Mouse (Mus musculus): Measurements from ENCODE around the gene Ostc. TPM values are rescaled to one million over a fixed set of nuclear protein-coding genes. Genes with fewer than 3 reads are reported as not detected.

Gene Ostc
- polyA plus RNA-seq, 1 experiment from 2014 or later, result 190 TPM

GRCm38 (mm10) chr3:130730189-130730653, 21.0 kb upstream of the Ostc start, which contains the start of gene Rpl34:
Rpl34 (minus strand) TSS chr3:130730398.
- no peaks in the 10 kb centered on the region for H3K27me3 ChIP-seq (ENCODE audit: control insufficient read depth, insufficient read depth, low read length)
- H3K4me3 ChIP-seq (ENCODE audit: low read depth, low read length), result peak within 1 kb of the TSS; percentile 63
- WGBS, result under 1% methylated on average over 45 of the region's 45 CpGs
- H3K9me3 ChIP-seq (ENCODE audit: control insufficient read depth, low read length), result no peaks in the 10 kb centered on the region
- H3K36me3 ChIP-seq (ENCODE audit: control insufficient read depth, insufficient read depth, low read length), result peaks cover 28% of the 10 kb centered on the region
- peak within 1 kb of the TSS; percentile 70 for H3K4me2 ChIP-seq (ENCODE audit: low read depth, low read length)
- peak; percentile 99 for ATAC-seq (ENCODE audit: low read depth)
- H3K9ac ChIP-seq (replicated peaks; ENCODE audit: low read depth, low read length), result peak within 1 kb of the TSS; percentile 83
- peak within 1 kb of the TSS; percentile 87 for H3K27ac ChIP-seq (ENCODE audit: low read depth, low read length)
- H3K4me1 ChIP-seq (ENCODE audit: control insufficient read depth, insufficient read depth, low read length), result peaks cover 6% of the 10 kb centered on the region; the same call in 1 of the 2 replicates

GRCm38 (mm10) chr3:130729472-130730188, 20.4 kb upstream of the Ostc start:
- Histone ChIP-seq H3K36me3 (ENCODE audit: control insufficient read depth, insufficient read depth, low read length) (peaks cover 28% of the 10 kb centered on the region), H3K4me1 (ENCODE audit: control insufficient read depth, insufficient read depth, low read length) (peaks cover 6% of the 10 kb centered on the region; the same call in 1 of the 2 replicates), H3K4me3 (ENCODE audit: low read depth, low read length) (peak overlapping the region; percentile 63), H3K27ac (ENCODE audit: low read depth, low read length) (peak overlapping the region; percentile 87), H3K9ac (replicated peaks; ENCODE audit: low read depth, low read length) (peak overlapping the region; percentile 83), H3K9me3 (ENCODE audit: control insufficient read depth, low read length) (no peaks in the 10 kb centered on the region), H3K4me2 (ENCODE audit: low read depth, low read length) (peak overlapping the region; percentile 62), H3K27me3 (ENCODE audit: control insufficient read depth, insufficient read depth, low read length) (no peaks in the 10 kb centered on the region)
- WGBS, result under 1% methylated on average over 58 of the region's 58 CpGs
- ATAC-seq (ENCODE audit: low read depth), result no peak

- ATAC-seq (ENCODE audit: low read depth), result no peak
- no peak overlapping the region for H3K27ac ChIP-seq (ENCODE audit: low read depth, low read length)
- peaks cover 28% of the 10 kb centered on the region for H3K36me3 ChIP-seq (ENCODE audit: control insufficient read depth, insufficient read depth, low read length)
- H3K9me3 ChIP-seq (ENCODE audit: control insufficient read depth, low read length), result no peaks in the 10 kb centered on the region
- WGBS, result 92% methylated on average over 4 of the region's 4 CpGs
- H3K4me2 ChIP-seq (ENCODE audit: low read depth, low read length), result no peak overlapping the region
- H3K9ac ChIP-seq (replicated peaks; ENCODE audit: low read depth, low read length), result no peak overlapping the region
- H3K4me3 ChIP-seq (ENCODE audit: low read depth, low read length), result no peak overlapping the region
- peaks cover 6% of the 10 kb centered on the region; the same call in 1 of the 2 replicates for H3K4me1 ChIP-seq (ENCODE audit: control insufficient read depth, insufficient read depth, low read length)
- H3K27me3 ChIP-seq (ENCODE audit: control insufficient read depth, insufficient read depth, low read length), result no peaks in the 10 kb centered on the region
These were observed 18.4 kb upstream of the Ostc start for GRCm38 (mm10) chr3:130727676-130728075.

- Histone ChIP-seq H3K36me3 (ENCODE audit: control insufficient read depth, insufficient read depth, low read length) (peaks cover 28% of the 10 kb centered on the region), H3K9ac (replicated peaks; ENCODE audit: low read depth, low read length) (no peak overlapping the region), H3K9me3 (ENCODE audit: control insufficient read depth, low read length) (no peaks in the 10 kb centered on the region), H3K4me3 (ENCODE audit: low read depth, low read length) (no peak overlapping the region), H3K27ac (ENCODE audit: low read depth, low read length) (no peak overlapping the region), H3K4me1 (ENCODE audit: control insufficient read depth, insufficient read depth, low read length) (peaks cover 6% of the 10 kb centered on the region; the same call in 1 of the 2 replicates), H3K27me3 (ENCODE audit: control insufficient read depth, insufficient read depth, low read length) (no peaks in the 10 kb centered on the region), H3K4me2 (ENCODE audit: low read depth, low read length) (no peak overlapping the region)
- no peak for ATAC-seq (ENCODE audit: low read depth)
- WGBS, result 75% methylated on average over 1 of the region's 1 CpGs
These were observed 17.8 kb upstream of the Ostc start for GRCm38 (mm10) chr3:130727036-130727435.

GRCm38 (mm10) chr3:130725718-130726117, 16.5 kb upstream of the Ostc start:
- Histone ChIP-seq H3K27me3 (ENCODE audit: control insufficient read depth, insufficient read depth, low read length) (no peaks in the 10 kb centered on the region), H3K9ac (replicated peaks; ENCODE audit: low read depth, low read length) (no peak overlapping the region), H3K27ac (ENCODE audit: low read depth, low read length) (no peak overlapping the region), H3K4me1 (ENCODE audit: control insufficient read depth, insufficient read depth, low read length) (peaks cover 6% of the 10 kb centered on the region; the same call in 1 of the 2 replicates), H3K4me3 (ENCODE audit: low read depth, low read length) (no peak overlapping the region), H3K36me3 (ENCODE audit: control insufficient read depth, insufficient read depth, low read length) (peaks cover 28% of the 10 kb centered on the region), H3K4me2 (ENCODE audit: low read depth, low read length) (no peak overlapping the region), H3K9me3 (ENCODE audit: control insufficient read depth, low read length) (no peaks in the 10 kb centered on the region)
- WGBS, result 59% methylated on average over 2 of the region's 2 CpGs
- no peak for ATAC-seq (ENCODE audit: low read depth)

GRCm38 (mm10) chr3:130722733-130723478, 13.7 kb upstream of the Ostc start:
- no peak overlapping the region for H3K27ac ChIP-seq (ENCODE audit: low read depth, low read length)

GRCm38 (mm10) chr3:130720225-130720624, 11.0 kb upstream of the Ostc start:
- no peak for ATAC-seq (ENCODE audit: low read depth)
- Histone ChIP-seq H3K9me3 (ENCODE audit: control insufficient read depth, low read length) (no peaks in the 10 kb centered on the region), H3K9ac (replicated peaks; ENCODE audit: low read depth, low read length) (no peak overlapping the region), H3K4me3 (ENCODE audit: low read depth, low read length) (no peak overlapping the region), H3K4me2 (ENCODE audit: low read depth, low read length) (no peak overlapping the region), H3K36me3 (ENCODE audit: control insufficient read depth, insufficient read depth, low read length) (no peaks in the 10 kb centered on the region), H3K4me1 (ENCODE audit: control insufficient read depth, insufficient read depth, low read length) (no peaks in the 10 kb centered on the region), H3K27me3 (ENCODE audit: control insufficient read depth, insufficient read depth, low read length) (no peaks in the 10 kb centered on the region), H3K27ac (ENCODE audit: low read depth, low read length) (no peak overlapping the region)
- WGBS, result 88% methylated on average over 4 of the region's 4 CpGs

More at GRCm38 (mm10) chr3:130722733-130723478, 13.7 kb upstream of the Ostc start:
- no peak overlapping the region for H3K9ac ChIP-seq (replicated peaks; ENCODE audit: low read depth, low read length)
- WGBS, result 68% methylated on average over 11 of the region's 11 CpGs
- no peaks in the 10 kb centered on the region for H3K4me1 ChIP-seq (ENCODE audit: control insufficient read depth, insufficient read depth, low read length)
- no peak overlapping the region for H3K4me3 ChIP-seq (ENCODE audit: low read depth, low read length)
- ATAC-seq (ENCODE audit: low read depth), result no peak
- no peak overlapping the region for H3K4me2 ChIP-seq (ENCODE audit: low read depth, low read length)
- peaks cover 24% of the 10 kb centered on the region for H3K36me3 ChIP-seq (ENCODE audit: control insufficient read depth, insufficient read depth, low read length)
- H3K9me3 ChIP-seq (ENCODE audit: control insufficient read depth, low read length), result no peaks in the 10 kb centered on the region
- H3K27me3 ChIP-seq (ENCODE audit: control insufficient read depth, insufficient read depth, low read length), result no peaks in the 10 kb centered on the region

- H3K36me3 ChIP-seq (ENCODE audit: control insufficient read depth, insufficient read depth, low read length), result no peaks in the 10 kb centered on the region
- WGBS, result 89% methylated on average over 4 of the region's 4 CpGs
- no peak overlapping the region for H3K27ac ChIP-seq (ENCODE audit: low read depth, low read length)
- H3K4me2 ChIP-seq (ENCODE audit: low read depth, low read length), result no peak overlapping the region
- ATAC-seq (ENCODE audit: low read depth), result no peak
- H3K9me3 ChIP-seq (ENCODE audit: control insufficient read depth, low read length), result no peaks in the 10 kb centered on the region
- H3K4me1 ChIP-seq (ENCODE audit: control insufficient read depth, insufficient read depth, low read length), result no peaks in the 10 kb centered on the region
- H3K4me3 ChIP-seq (ENCODE audit: low read depth, low read length), result no peak overlapping the region
- no peaks in the 10 kb centered on the region for H3K27me3 ChIP-seq (ENCODE audit: control insufficient read depth, insufficient read depth, low read length)
- H3K9ac ChIP-seq (replicated peaks; ENCODE audit: low read depth, low read length), result no peak overlapping the region
These were observed 9.6 kb upstream of the Ostc start for GRCm38 (mm10) chr3:130718871-130719270.

- Histone ChIP-seq H3K36me3 (ENCODE audit: control insufficient read depth, insufficient read depth, low read length) (no peaks in the 10 kb centered on the region), H3K9ac (replicated peaks; ENCODE audit: low read depth, low read length) (no peak overlapping the region)
- ATAC-seq (ENCODE audit: low read depth), result no peak
These were observed 7.3 kb upstream of the Ostc start for GRCm38 (mm10) chr3:130716555-130716954.

More at GRCm38 (mm10) chr3:130716555-130716954, 7.3 kb upstream of the Ostc start:
- no peaks in the 10 kb centered on the region for H3K4me1 ChIP-seq (ENCODE audit: control insufficient read depth, insufficient read depth, low read length)
- no peak overlapping the region for H3K4me3 ChIP-seq (ENCODE audit: low read depth, low read length)
- no peak overlapping the region for H3K27ac ChIP-seq (ENCODE audit: low read depth, low read length)
- 87% methylated on average over 7 of the region's 7 CpGs for WGBS
- H3K9me3 ChIP-seq (ENCODE audit: control insufficient read depth, low read length), result no peaks in the 10 kb centered on the region
- no peak overlapping the region for H3K4me2 ChIP-seq (ENCODE audit: low read depth, low read length)
- no peaks in the 10 kb centered on the region for H3K27me3 ChIP-seq (ENCODE audit: control insufficient read depth, insufficient read depth, low read length)

Data from neural tube, embryonic 14.5 days (tissue).